12 mouse cellular contexts compared by ENCODE assay signal in the genomic region with DNA sequence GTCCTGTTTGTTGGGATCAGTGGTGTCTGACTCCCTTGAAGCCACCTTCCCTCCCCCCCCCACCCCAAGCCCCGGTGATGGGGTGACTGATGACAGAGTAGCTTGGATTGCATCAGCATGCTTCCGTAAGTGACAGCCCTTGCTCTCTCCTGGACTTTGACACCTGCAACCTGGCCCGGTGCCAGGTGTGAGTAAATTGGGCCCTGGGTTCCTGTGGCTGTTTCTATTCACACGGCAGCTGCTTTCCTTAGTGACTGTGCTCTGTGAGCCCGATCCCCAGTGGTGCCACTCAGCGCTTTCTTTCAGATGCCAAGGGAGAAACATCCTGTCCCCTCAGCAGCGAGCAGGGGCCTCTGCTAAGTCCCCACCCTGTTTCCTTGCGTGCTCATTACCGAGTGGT.
A peak's percentile ranks its signal among the peaks of the same experiment; 100 is the strongest.
DNase-seq lines count a peak whose midpoint lies in the region; ATAC-seq and TF ChIP-seq lines count a peak whose summit lies in the region.
"Had no signal": no experiment of that assay in that cellular context is flagged by ENCODE, and none has a peak within 500 bp of the region (broad histone marks: within the 10 kb centered on the region; RNA-seq: fewer than 3 reads in every experiment).

No protein-coding gene starts in this region.

- DNase-seq in forebrain, postnatal 0 days = no peak
- peak; percentile 19 for DNase-seq in midbrain, embryonic 11.5 days (ENCODE audit: low spot score, missing footprints)
- no peak for DNase-seq in adrenal gland, adult 8-10 months
- no peak for DNase-seq in testis, postnatal 10 days (ENCODE audit: low spot score)
- no peak for DNase-seq in gastrocnemius, adult 18-20 months (ENCODE audit: low spot score)
- DNase-seq: lung, adult 18-20 months had no signal

- H3K9ac ChIP-seq in forebrain, embryonic 13.5 days = no peak overlapping the region
- no peak overlapping the region for H3K9ac ChIP-seq in forebrain, postnatal 0 days
- H3K9ac ChIP-seq in midbrain, embryonic 11.5 days (ENCODE audit: low read length) = no peak overlapping the region
- no peak overlapping the region for H3K9ac ChIP-seq in midbrain, embryonic 16.5 days (ENCODE audit: low read depth, low read length)
- no peak overlapping the region for H3K9ac ChIP-seq in stomach, embryonic 16.5 days (ENCODE audit: low read length)
- H3K9ac ChIP-seq: embryonic facial prominence, embryonic 13.5 days had no signal

- ATAC-seq in forebrain, embryonic 13.5 days = peak; percentile 48; the same call in 1 of the 2 replicates
- ATAC-seq in forebrain, postnatal 0 days = no peak
- ATAC-seq in midbrain, embryonic 11.5 days (ENCODE audit: low FRiP score) = no peak
- ATAC-seq in midbrain, embryonic 16.5 days = no peak
- peak; percentile 65; the same call in 1 of the 2 replicates for ATAC-seq in stomach, embryonic 16.5 days (ENCODE audit: insufficient read depth, low FRiP score)
- ATAC-seq: activated CD4-positive, CD25-positive, alpha-beta regulatory T cell, adult 4 months had no signal

- peaks cover 12% of the 10 kb centered on the region for H3K4me1 ChIP-seq in forebrain, embryonic 13.5 days
- H3K4me1 ChIP-seq in forebrain, postnatal 0 days (ENCODE audit: insufficient read depth) = no peaks in the 10 kb centered on the region
- H3K4me1 ChIP-seq in midbrain, embryonic 11.5 days (ENCODE audit: control insufficient read depth, insufficient read depth, low read length) = no peaks in the 10 kb centered on the region
- H3K4me1 ChIP-seq in midbrain, embryonic 16.5 days (ENCODE audit: control insufficient read depth, insufficient read depth, low read length) = no peaks in the 10 kb centered on the region
- H3K4me1 ChIP-seq in stomach, embryonic 16.5 days (ENCODE audit: control insufficient read depth, insufficient read depth, low read length) = peaks cover 36% of the 10 kb centered on the region

- H3K36me3 ChIP-seq in forebrain, embryonic 13.5 days (ENCODE audit: poor library complexity, severe bottlenecking) = no peaks in the 10 kb centered on the region
- no peaks in the 10 kb centered on the region for H3K36me3 ChIP-seq in forebrain, postnatal 0 days (ENCODE audit: insufficient read depth)
- no peaks in the 10 kb centered on the region for H3K36me3 ChIP-seq in midbrain, embryonic 11.5 days (ENCODE audit: control insufficient read depth, insufficient read depth, low read length)
- no peaks in the 10 kb centered on the region for H3K36me3 ChIP-seq in midbrain, embryonic 16.5 days (ENCODE audit: control insufficient read depth, insufficient read depth, low read length)
- no peaks in the 10 kb centered on the region for H3K36me3 ChIP-seq in stomach, embryonic 16.5 days (ENCODE audit: control insufficient read depth, insufficient read depth, low read length)
- H3K36me3 ChIP-seq: embryonic facial prominence, embryonic 13.5 days; G1E had no signal

- no peak for TF ChIP-seq CTCF in forebrain, postnatal 0 days (IDR thresholded peaks at IDR 0.05; ENCODE audit: low read depth)

- H3K9me3 ChIP-seq in forebrain, embryonic 13.5 days (replicated peaks) = no peaks in the 10 kb centered on the region
- no peaks in the 10 kb centered on the region for H3K9me3 ChIP-seq in forebrain, postnatal 0 days (ENCODE audit: low read length)
- no peaks in the 10 kb centered on the region for H3K9me3 ChIP-seq in midbrain, embryonic 11.5 days (ENCODE audit: control insufficient read depth, low read length)
- H3K9me3 ChIP-seq in midbrain, embryonic 16.5 days (replicated peaks; ENCODE audit: control insufficient read depth, low read length, poor library complexity, severe bottlenecking) = no peaks in the 10 kb centered on the region
- H3K9me3 ChIP-seq in stomach, embryonic 16.5 days (replicated peaks; ENCODE audit: control insufficient read depth, low read length) = no peaks in the 10 kb centered on the region
- H3K9me3 ChIP-seq: embryonic facial prominence, embryonic 13.5 days had no signal

- H3K4me2 ChIP-seq in forebrain, embryonic 13.5 days = no peak overlapping the region
- no peak overlapping the region for H3K4me2 ChIP-seq in forebrain, postnatal 0 days (ENCODE audit: low read depth)
- no peak overlapping the region for H3K4me2 ChIP-seq in midbrain, embryonic 11.5 days
- no peak overlapping the region for H3K4me2 ChIP-seq in midbrain, embryonic 16.5 days (ENCODE audit: low read length)
- no peak overlapping the region for H3K4me2 ChIP-seq in stomach, embryonic 16.5 days (ENCODE audit: low read depth, low read length)
- H3K4me2 ChIP-seq: embryonic facial prominence, embryonic 13.5 days had no signal

- no peaks in the 10 kb centered on the region for H3K27me3 ChIP-seq in forebrain, embryonic 13.5 days
- no peaks in the 10 kb centered on the region for H3K27me3 ChIP-seq in forebrain, postnatal 0 days (ENCODE audit: insufficient read depth, low read length)
- no peaks in the 10 kb centered on the region for H3K27me3 ChIP-seq in midbrain, embryonic 11.5 days (ENCODE audit: control insufficient read depth, insufficient read depth, low read length)
- H3K27me3 ChIP-seq in midbrain, embryonic 16.5 days (ENCODE audit: control insufficient read depth, insufficient read depth, low read depth, low read length) = no peaks in the 10 kb centered on the region
- no peaks in the 10 kb centered on the region for H3K27me3 ChIP-seq in stomach, embryonic 16.5 days (ENCODE audit: control insufficient read depth, insufficient read depth, low read length)
- H3K27me3 ChIP-seq: embryonic facial prominence, embryonic 13.5 days had no signal

- WGBS in forebrain, embryonic 13.5 days = 38% methylated on average over 9 of the region's 9 CpGs
- WGBS in forebrain, postnatal 0 days = 30% methylated on average over 9 of the region's 9 CpGs
- WGBS in midbrain, embryonic 11.5 days = 85% methylated on average over 9 of the region's 9 CpGs
- 62% methylated on average over 9 of the region's 9 CpGs for WGBS in midbrain, embryonic 16.5 days
- WGBS in stomach, embryonic 16.5 days = 59% methylated on average over 9 of the region's 9 CpGs

- H3K27ac ChIP-seq in forebrain, embryonic 13.5 days = no peak overlapping the region; the same call in 1 of the 2 replicates
- no peak overlapping the region for H3K27ac ChIP-seq in forebrain, postnatal 0 days (ENCODE audit: low read depth, low read length)
- no peak overlapping the region for H3K27ac ChIP-seq in midbrain, embryonic 11.5 days (ENCODE audit: low read depth, low read length)
- H3K27ac ChIP-seq in midbrain, embryonic 16.5 days (ENCODE audit: low read length) = no peak overlapping the region
- H3K27ac ChIP-seq in stomach, embryonic 16.5 days (ENCODE audit: low read length) = no peak overlapping the region
- H3K27ac ChIP-seq: embryonic facial prominence, embryonic 13.5 days had no signal

- H3K4me3 ChIP-seq in forebrain, embryonic 13.5 days = no peak overlapping the region
- no peak overlapping the region for H3K4me3 ChIP-seq in forebrain, postnatal 0 days (ENCODE audit: low read depth, low read length)
- H3K4me3 ChIP-seq in midbrain, embryonic 11.5 days (ENCODE audit: low read depth, low read length) = no peak overlapping the region
- H3K4me3 ChIP-seq in midbrain, embryonic 16.5 days (ENCODE audit: low read depth, low read length) = no peak overlapping the region
- H3K4me3 ChIP-seq in stomach, embryonic 16.5 days (replicated peaks; ENCODE audit: low read length) = no peak overlapping the region
- H3K4me3 ChIP-seq: embryonic facial prominence, embryonic 13.5 days had no signal

Comparison
In these comparisons a context has a peak if more than half of its experiments do, and no peak if none do; other contexts are left out.
1. ATAC-seq: peak in forebrain, embryonic 13.5 days (single experiment) and stomach, embryonic 16.5 days (single experiment); none in forebrain, postnatal 0 days (single experiment), midbrain, embryonic 11.5 days (single experiment) and midbrain, embryonic 16.5 days (single experiment).